17 mouse cellular contexts compared by ENCODE assay signal in genomic region chr14:21142603-21143002, GRCm38 (mm10).
"Had no signal": no experiment of that assay in that cellular context is flagged by ENCODE, and none has a peak within 500 bp of the region (broad histone marks: within the 10 kb centered on the region; RNA-seq: fewer than 3 reads in every experiment).

No protein-coding gene starts in this region.

- H3K4me1 ChIP-seq: lung, embryonic 15.5 days had no signal

- H3K4me3 ChIP-seq: layer of hippocampus, adult 2 months; limb, embryonic 10.5 days; limb, embryonic 13.5 days; liver, embryonic 13.5 days; lung, embryonic 15.5 days had no signal

- H3K36me3 ChIP-seq: limb, embryonic 10.5 days; limb, embryonic 13.5 days; liver, embryonic 13.5 days; lung, embryonic 15.5 days had no signal

- H3K9ac ChIP-seq: limb, embryonic 13.5 days; liver, embryonic 13.5 days; lung, embryonic 15.5 days had no signal

- H3K27me3 ChIP-seq: limb, embryonic 13.5 days; liver, embryonic 13.5 days; lung, embryonic 15.5 days had no signal

- H3K4me2 ChIP-seq: limb, embryonic 13.5 days; liver, embryonic 13.5 days; lung, embryonic 15.5 days; midbrain, embryonic 11.5 days had no signal

- H3K9me3 ChIP-seq: limb, embryonic 10.5 days; limb, embryonic 13.5 days; liver, embryonic 13.5 days; lung, embryonic 15.5 days had no signal

- DNase-seq: kidney, adult 2 months; kidney, postnatal 25 days; layer of hippocampus, adult 9-11 months; liver, embryonic 13.5 days; lung, adult 18-20 months; lung, postnatal 10 days; lung, postnatal 36 days; midbrain, embryonic 14.5 days; thymus, adult 2 months; thymus, postnatal 14 days; thymus, postnatal 4 days had no signal

- H3K27ac ChIP-seq: kidney, postnatal 0 days; layer of hippocampus, adult 2 months; limb, embryonic 10.5 days; limb, embryonic 13.5 days; liver, embryonic 13.5 days; lung, embryonic 15.5 days had no signal
